Mouse (Mus musculus): ENCODE measurements at regions not wholly inside any gene's neighbourhood (a gene's known extent, or its start where the extent isn't known, plus 50 kb on each side); places are given as distances from the start of the nearest gene placed in this dataset.
A peak's percentile ranks its signal among the peaks of the same experiment; 100 is the strongest.

DNA sequence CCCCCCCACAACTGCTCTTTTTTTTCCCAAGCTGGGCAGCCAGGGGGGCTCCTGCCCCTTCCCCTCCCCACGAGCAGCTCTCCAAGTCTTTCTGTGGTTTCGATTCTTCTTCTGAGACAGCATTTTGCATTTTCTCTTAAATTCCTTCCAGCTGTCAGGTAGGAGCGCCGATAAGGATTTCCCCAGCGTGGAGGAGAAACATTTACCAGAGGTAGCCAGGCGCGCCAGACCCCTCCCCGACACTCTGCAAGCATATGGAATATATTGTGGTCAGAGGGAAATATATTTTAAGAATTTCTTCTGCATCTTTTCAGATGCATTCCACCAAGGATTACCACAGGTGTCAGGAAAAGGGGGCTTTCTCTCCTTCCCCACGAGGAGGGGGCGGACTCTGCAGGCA is 111.9 kb downstream of the Tbx5 start:
- Histone ChIP-seq H3K27ac (ENCODE audit: control insufficient read depth, insufficient read depth, low read depth, low read length) (no peak overlapping the region), H3K4me3 (ENCODE audit: control insufficient read depth, low read depth, low read length) (no peak overlapping the region), H3K36me3 (ENCODE audit: control insufficient read depth, insufficient read depth, low read length) (no peaks in the 10 kb centered on the region), H3K27me3 (ENCODE audit: control insufficient read depth, insufficient read depth, low read length) (no peaks in the 10 kb centered on the region), H3K4me1 (ENCODE audit: control insufficient read depth, insufficient read depth, low read length) (no peaks in the 10 kb centered on the region)
- TF ChIP-seq POLR2A (IDR thresholded peaks at IDR 0.05; ENCODE audit: control insufficient read depth, low read depth, low read length) (no peak), CTCF (IDR thresholded peaks at IDR 0.05; ENCODE audit: control insufficient read depth, insufficient read depth, insufficient replicate concordance, low read depth, low read length) (no peak)

DNA sequence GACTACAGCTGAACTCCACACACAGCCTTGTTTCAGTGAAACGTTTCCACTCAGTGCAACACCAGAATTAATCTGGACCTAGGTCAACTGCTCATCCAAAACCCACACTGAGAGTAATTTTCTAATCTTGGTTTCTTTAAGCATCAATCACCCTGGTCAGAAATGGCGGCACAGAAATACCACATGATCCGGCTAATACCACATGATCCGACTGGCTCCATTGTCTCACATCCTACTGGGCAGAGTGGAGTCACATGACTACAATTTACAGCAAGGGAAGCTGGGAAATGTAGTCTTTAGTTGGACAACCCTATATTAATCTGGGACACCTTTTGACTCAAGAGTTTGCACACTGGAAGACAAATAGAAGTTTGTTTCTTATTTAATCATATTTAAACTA is 115.9 kb downstream of the Tbx5 start:
- TF ChIP-seq POLR2A (IDR thresholded peaks at IDR 0.05; ENCODE audit: control insufficient read depth, low read depth, low read length), result no peak
- TF ChIP-seq CTCF (IDR thresholded peaks at IDR 0.05; ENCODE audit: control insufficient read depth, insufficient read depth, insufficient replicate concordance, low read depth, low read length), result no peak
- no peak overlapping the region for H3K4me3 ChIP-seq (ENCODE audit: control insufficient read depth, low read depth, low read length)
- no peaks in the 10 kb centered on the region for H3K27me3 ChIP-seq (ENCODE audit: control insufficient read depth, insufficient read depth, low read length)
- H3K4me1 ChIP-seq (ENCODE audit: control insufficient read depth, insufficient read depth, low read length), result no peaks in the 10 kb centered on the region
- no peak overlapping the region for H3K27ac ChIP-seq (ENCODE audit: control insufficient read depth, insufficient read depth, low read depth, low read length)
- H3K36me3 ChIP-seq (ENCODE audit: control insufficient read depth, insufficient read depth, low read length), result no peaks in the 10 kb centered on the region

DNA sequence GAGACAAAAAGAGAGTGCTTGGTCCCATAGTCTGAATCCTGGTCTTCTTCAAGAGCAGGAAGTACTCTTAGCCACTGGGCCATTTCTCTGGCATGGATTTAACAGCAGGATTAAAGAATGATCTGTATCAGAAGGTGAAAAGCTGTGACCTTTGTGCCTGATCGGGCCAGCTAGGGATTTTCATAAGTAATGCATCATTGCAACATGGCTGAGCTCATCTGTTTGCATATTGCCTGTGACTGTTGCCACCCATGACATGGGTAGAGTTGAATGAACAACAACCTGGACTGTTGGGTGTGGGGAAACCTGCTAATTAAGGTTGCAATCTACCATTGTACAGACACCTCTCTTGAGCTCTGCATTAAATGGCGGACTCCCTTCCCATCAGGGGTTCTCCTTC is 119.6 kb downstream of the Tbx5 start:
- H3K27ac ChIP-seq (ENCODE audit: control insufficient read depth, insufficient read depth, low read depth, low read length), result no peak overlapping the region
- no peaks in the 10 kb centered on the region for H3K36me3 ChIP-seq (ENCODE audit: control insufficient read depth, insufficient read depth, low read length)
- H3K27me3 ChIP-seq (ENCODE audit: control insufficient read depth, insufficient read depth, low read length), result no peaks in the 10 kb centered on the region
- H3K4me3 ChIP-seq (ENCODE audit: control insufficient read depth, low read depth, low read length), result no peak overlapping the region
- TF ChIP-seq CTCF (IDR thresholded peaks at IDR 0.05; ENCODE audit: control insufficient read depth, insufficient read depth, insufficient replicate concordance, low read depth, low read length) (no peak), POLR2A (IDR thresholded peaks at IDR 0.05; ENCODE audit: control insufficient read depth, low read depth, low read length) (no peak)
- H3K4me1 ChIP-seq (ENCODE audit: control insufficient read depth, insufficient read depth, low read length), result no peaks in the 10 kb centered on the region

DNA sequence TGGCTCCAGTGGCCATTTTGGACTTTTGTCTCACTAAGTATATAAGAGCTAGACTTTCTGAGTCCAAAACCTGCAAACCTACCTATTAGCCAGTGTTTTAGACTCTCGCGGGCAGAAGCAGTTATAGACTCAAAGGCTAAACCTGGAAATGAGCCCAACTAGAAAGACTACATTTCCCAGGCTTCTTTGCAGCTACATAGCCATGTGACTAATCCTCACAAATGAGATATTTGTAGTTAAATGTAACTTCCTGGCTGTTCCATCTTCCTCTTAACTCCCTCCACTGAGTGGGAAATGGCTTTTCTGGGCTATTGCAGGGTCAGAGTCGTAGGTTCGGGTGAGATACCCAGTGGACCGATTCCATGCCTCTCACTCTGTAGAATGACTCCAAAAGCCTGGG is 120.7 kb downstream of the Tbx5 start:
- Histone ChIP-seq H3K27ac (ENCODE audit: control insufficient read depth, insufficient read depth, low read depth, low read length) (no peak overlapping the region), H3K4me1 (ENCODE audit: control insufficient read depth, insufficient read depth, low read length) (no peaks in the 10 kb centered on the region), H3K27me3 (ENCODE audit: control insufficient read depth, insufficient read depth, low read length) (no peaks in the 10 kb centered on the region), H3K4me3 (ENCODE audit: control insufficient read depth, low read depth, low read length) (no peak overlapping the region), H3K36me3 (ENCODE audit: control insufficient read depth, insufficient read depth, low read length) (no peaks in the 10 kb centered on the region)
- TF ChIP-seq CTCF (IDR thresholded peaks at IDR 0.05; ENCODE audit: control insufficient read depth, insufficient read depth, insufficient replicate concordance, low read depth, low read length) (no peak), POLR2A (IDR thresholded peaks at IDR 0.05; ENCODE audit: control insufficient read depth, low read depth, low read length) (no peak)

DNA sequence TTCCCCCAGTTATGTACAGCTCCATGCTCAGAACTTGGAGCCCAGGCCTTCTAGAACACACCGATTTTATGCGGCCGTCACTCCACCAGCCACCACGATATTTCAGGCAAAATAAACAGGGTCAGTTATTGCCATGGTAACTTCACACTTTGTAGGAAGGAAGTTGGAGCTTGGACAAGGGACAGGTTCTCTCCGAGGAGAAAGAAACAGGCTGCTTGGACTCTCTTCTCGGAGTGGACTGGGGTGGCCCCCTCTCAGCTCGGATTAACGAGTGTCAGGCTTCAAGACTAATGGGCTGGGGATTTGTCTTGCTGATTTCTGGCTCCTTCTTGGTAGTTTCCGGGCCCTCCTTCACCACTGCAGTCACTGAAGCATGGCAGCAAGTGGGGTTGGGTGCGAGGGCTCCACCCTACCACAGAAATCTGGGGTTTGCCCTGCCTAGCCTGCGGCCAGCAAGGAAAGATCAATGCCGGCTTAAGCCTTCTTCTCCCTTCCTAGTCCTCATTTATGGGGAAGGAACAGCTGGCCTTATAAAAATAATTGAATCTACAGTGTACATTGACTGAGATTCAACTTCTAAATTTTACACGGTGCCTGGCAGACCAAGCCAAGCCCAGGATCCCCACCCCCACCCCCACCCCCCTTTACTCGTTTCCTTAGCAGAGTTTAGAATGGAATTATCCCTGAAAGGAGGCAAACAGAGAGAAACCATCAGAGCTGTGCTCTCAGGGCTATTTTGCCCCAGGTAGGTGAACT is 121.5 kb downstream of the Tbx5 start:
- Histone ChIP-seq H3K27ac (ENCODE audit: control insufficient read depth, insufficient read depth, low read depth, low read length) (no peak overlapping the region), H3K27me3 (ENCODE audit: control insufficient read depth, insufficient read depth, low read length) (no peaks in the 10 kb centered on the region)
- no peak for TF ChIP-seq POLR2A (IDR thresholded peaks at IDR 0.05; ENCODE audit: control insufficient read depth, low read depth, low read length)
- TF ChIP-seq CTCF (IDR thresholded peaks at IDR 0.05; ENCODE audit: control insufficient read depth, insufficient read depth, insufficient replicate concordance, low read depth, low read length), result no peak

DNA sequence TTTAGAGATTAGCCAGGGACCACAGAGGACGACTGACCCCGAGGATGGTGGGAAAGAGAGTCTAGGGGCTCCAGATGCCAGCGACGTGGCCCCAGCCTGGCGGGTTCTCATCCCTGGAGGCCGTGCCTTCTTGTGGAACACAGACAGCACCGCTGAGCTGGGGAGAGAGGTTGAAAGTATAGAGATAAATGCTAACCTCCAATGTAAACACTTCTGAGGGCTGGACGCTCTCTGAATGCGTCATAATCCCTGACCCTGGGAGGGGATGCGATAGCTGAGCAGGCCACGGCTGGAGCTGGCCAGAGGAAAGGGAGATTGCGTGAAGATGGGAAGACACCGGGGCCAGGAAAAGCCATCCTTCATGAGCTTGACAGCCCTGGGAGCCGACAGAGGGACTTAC is 126.5 kb downstream of the Tbx5 start:
- TF ChIP-seq CTCF (IDR thresholded peaks at IDR 0.05; ENCODE audit: control insufficient read depth, insufficient read depth, insufficient replicate concordance, low read depth, low read length), result no peak
- TF ChIP-seq POLR2A (IDR thresholded peaks at IDR 0.05; ENCODE audit: control insufficient read depth, low read depth, low read length), result peak; percentile 44; the same call in 1 of the 2 replicates
- Histone ChIP-seq H3K27ac (ENCODE audit: control insufficient read depth, insufficient read depth, low read depth, low read length) (no peak overlapping the region), H3K4me3 (ENCODE audit: control insufficient read depth, low read depth, low read length) (peak overlapping the region; percentile 52), H3K4me1 (ENCODE audit: control insufficient read depth, insufficient read depth, low read length) (no peaks in the 10 kb centered on the region), H3K36me3 (ENCODE audit: control insufficient read depth, insufficient read depth, low read length) (no peaks in the 10 kb centered on the region), H3K27me3 (ENCODE audit: control insufficient read depth, insufficient read depth, low read length) (no peaks in the 10 kb centered on the region)

More for the DNA sequence above, 121.5 kb downstream of the Tbx5 start:
- H3K36me3 ChIP-seq (ENCODE audit: control insufficient read depth, insufficient read depth, low read length), result no peaks in the 10 kb centered on the region
- H3K4me3 ChIP-seq (ENCODE audit: control insufficient read depth, low read depth, low read length), result no peak overlapping the region
- no peaks in the 10 kb centered on the region for H3K4me1 ChIP-seq (ENCODE audit: control insufficient read depth, insufficient read depth, low read length)

DNA sequence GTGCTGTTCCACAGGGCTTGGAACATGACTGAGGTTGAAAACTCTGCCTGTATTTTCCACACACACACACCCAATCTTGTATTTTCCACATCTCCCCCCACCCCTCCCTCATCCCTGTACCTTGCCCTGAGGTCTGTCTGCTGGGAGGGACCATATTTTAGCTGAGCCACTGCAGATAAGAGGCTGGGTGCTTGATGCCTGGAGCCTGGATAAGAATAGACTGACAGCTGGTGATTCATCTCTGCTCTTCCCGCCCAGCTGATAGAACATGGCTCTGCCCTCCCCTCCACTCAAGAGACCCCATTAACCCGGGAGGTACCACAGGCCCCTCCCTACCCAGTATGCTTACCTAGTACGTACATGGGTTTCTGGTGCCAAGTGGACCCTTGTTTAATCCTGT is 132.3 kb downstream of the Tbx5 start:
- H3K36me3 ChIP-seq (ENCODE audit: control insufficient read depth, insufficient read depth, low read length), result no peaks in the 10 kb centered on the region
- no peak overlapping the region for H3K4me3 ChIP-seq (ENCODE audit: control insufficient read depth, low read depth, low read length)
- no peak overlapping the region for H3K27ac ChIP-seq (ENCODE audit: control insufficient read depth, insufficient read depth, low read depth, low read length)
- no peaks in the 10 kb centered on the region for H3K27me3 ChIP-seq (ENCODE audit: control insufficient read depth, insufficient read depth, low read length)
- H3K4me1 ChIP-seq (ENCODE audit: control insufficient read depth, insufficient read depth, low read length), result peaks cover 4% of the 10 kb centered on the region
- no peak for TF ChIP-seq POLR2A (IDR thresholded peaks at IDR 0.05; ENCODE audit: control insufficient read depth, low read depth, low read length)
- no peak for TF ChIP-seq CTCF (IDR thresholded peaks at IDR 0.05; ENCODE audit: control insufficient read depth, insufficient read depth, insufficient replicate concordance, low read depth, low read length)

All from testis, adult 2 months (tissue).